Mouse (Mus musculus) limb, embryonic 14.5 days (tissue): Measurements from ENCODE around the gene Psmd9. TPM values are rescaled to one million over a fixed set of nuclear protein-coding genes. Genes with fewer than 3 reads are reported as not detected.

ENCODE experiments used
- ATAC-seq: fragments of 200-750 bp; cut with Nextera tagmentation; 2 replicates; pipeline ENCODE4 v1.8.0; 2017; ENCODE audit warnings: low read depth, moderate number of reproducible peaks, moderate TSS enrichment; ENCODE audit not compliant: low FRiP score
- DNase-seq: peaks from one replicate; pipeline ENCODE4 v3.0.0-alpha.2; 2015; ENCODE audit warnings: low spot score
- H3K27ac ChIP-seq: fragments of 300-500 bp; sonication (generic); replicated peaks from 2 replicates; pipeline ENCODE4 v1.5.1; 2014; ENCODE audit warnings: low read depth, mild to moderate bottlenecking, low read length, moderate library complexity, mixed read lengths
- H3K27me3 ChIP-seq: fragments of 300-500 bp; sonication (generic); 2 replicates; pipeline ENCODE4 v1.6.1; 2014; ENCODE audit warnings: low read length, mixed read lengths; ENCODE audit not compliant: control insufficient read depth, insufficient read depth
- H3K36me3 ChIP-seq: fragments of 300-500 bp; sonication (generic); 2 replicates; pipeline ENCODE4 v1.6.1; 2014; ENCODE audit warnings: mild to moderate bottlenecking, low read length, moderate library complexity, mixed read lengths; ENCODE audit not compliant: control insufficient read depth, insufficient read depth
- H3K4me1 ChIP-seq: fragments of 300-500 bp; sonication (generic); 2 replicates; pipeline ENCODE4 v1.6.1; 2014; ENCODE audit warnings: antibody characterized with exemption, low read length, mixed read lengths; ENCODE audit not compliant: control insufficient read depth, insufficient read depth
- H3K4me2 ChIP-seq: fragments of 300-500 bp; sonication (generic); replicated peaks from 2 replicates; pipeline ENCODE4 v1.6.1; 2014; ENCODE audit warnings: low read depth, mild to moderate bottlenecking, low read length, moderate library complexity; ENCODE audit not compliant: severe bottlenecking
- H3K4me3 ChIP-seq: fragments of 300-500 bp; sonication (generic); replicated peaks from 2 replicates; pipeline ENCODE4 v1.5.1; 2014; ENCODE audit warnings: low read length
- H3K9ac ChIP-seq: fragments of 300-500 bp; sonication (generic); 2 replicates; pipeline ENCODE4 v1.6.1; 2014; ENCODE audit warnings: mild to moderate bottlenecking, low read depth, low read length, moderate library complexity; ENCODE audit not compliant: severe bottlenecking
- H3K9me3 ChIP-seq: fragments of 300-500 bp; sonication (generic); 2 replicates; pipeline ENCODE4 v1.6.1; 2016; ENCODE audit warnings: low read length; ENCODE audit not compliant: control insufficient read depth
- POLR2A ChIP-seq: fragments of 200-500 bp; IDR thresholded peaks from 2 replicates; pipeline ENCODE4 v1.8.0; 2012; ENCODE audit warnings: inconsistent platforms, mild to moderate bottlenecking, moderate library complexity, borderline replicate concordance; ENCODE audit not compliant: insufficient read depth, insufficient read length; ENCODE audit errors: extremely low read depth
- WGBS: fragments of 180-500 bp; shearing (Covaris S2); extraction: QIAGEN DNeasy Blood & Tissue Kit; methylation state at CpG from one replicate; pipeline ENCODE4 v1.1.7; 2014; 5-methylcytosine and 5-hydroxymethylcytosine counted together
- polyA plus RNA-seq, 2 experiments: library from polyadenylated mRNA; depleted of rRNA in 1 of 2; stranded (reverse) in 1 of 2; unstranded in 1 of 2; fragments of >200 nt; fragmentation: Nextera tagmentation in 1 of 2; extraction: Ambion mirVana in 1 of 2; gene quantifications; 2 replicates each; pipeline versions ENCODE4 v1.2.1 to v1.2.3; 2012 to 2014

Gene Psmd9
- polyA plus RNA-seq, 2 experiments = 44.0 to 65.1 TPM

- no peaks in the 10 kb centered on the region for H3K27me3 ChIP-seq
- no peak overlapping the region for H3K9ac ChIP-seq
- WGBS = 84% methylated on average over 4 of the region's 4 CpGs
- no peak overlapping the region for H3K4me2 ChIP-seq
- DNase-seq = no peak
- H3K36me3 ChIP-seq = no peaks in the 10 kb centered on the region
- no peak for TF ChIP-seq POLR2A
- H3K9me3 ChIP-seq = no peaks in the 10 kb centered on the region
- no peak overlapping the region for H3K27ac ChIP-seq
- no peaks in the 10 kb centered on the region for H3K4me1 ChIP-seq
- H3K4me3 ChIP-seq = no peak overlapping the region
- no peak for ATAC-seq
Observed at GRCm38 (mm10) chr5:123277704-123278103, 108.5 kb downstream of the Psmd9 start.

- no peaks in the 10 kb centered on the region for H3K9me3 ChIP-seq
- no peaks in the 10 kb centered on the region for H3K27me3 ChIP-seq
- H3K36me3 ChIP-seq = no peaks in the 10 kb centered on the region
- no peak overlapping the region for H3K4me3 ChIP-seq
- ATAC-seq (no peak), DNase-seq (no peak)
- no peak overlapping the region for H3K27ac ChIP-seq
- TF ChIP-seq POLR2A = no peak
- H3K4me1 ChIP-seq = no peaks in the 10 kb centered on the region
- WGBS = 73% methylated on average over 4 of the region's 4 CpGs
- no peak overlapping the region for H3K9ac ChIP-seq
- 0 out of 2 replicates have a peak overlapping the region, but pooled peaks have one; percentile 5 for H3K4me2 ChIP-seq
Observed at GRCm38 (mm10) chr5:123279248-123279647, 110.0 kb downstream of the Psmd9 start.

GRCm38 (mm10) chr5:123281336-123282136 is 112.3 kb downstream of the Psmd9 start:
- Histone ChIP-seq H3K4me2 (no peak overlapping the region), H3K36me3 (no peaks in the 10 kb centered on the region), H3K4me1 (no peaks in the 10 kb centered on the region), H3K9me3 (no peaks in the 10 kb centered on the region), H3K27ac (no peak overlapping the region), H3K4me3 (no peak overlapping the region), H3K9ac (no peak overlapping the region), H3K27me3 (no peaks in the 10 kb centered on the region)
- ATAC-seq (no peak), DNase-seq (no peak)
- no peak for TF ChIP-seq POLR2A
- 69% methylated on average over 9 of the region's 9 CpGs for WGBS

GRCm38 (mm10) chr5:123285174-123285573 is 116.0 kb downstream of the Psmd9 start:
- H3K27ac ChIP-seq = no peak overlapping the region
- H3K9me3 ChIP-seq = no peaks in the 10 kb centered on the region
- no peaks in the 10 kb centered on the region for H3K27me3 ChIP-seq
- H3K36me3 ChIP-seq = no peaks in the 10 kb centered on the region
- ATAC-seq = no peak
- no peak for TF ChIP-seq POLR2A
- no peaks in the 10 kb centered on the region for H3K4me1 ChIP-seq
- no peak overlapping the region for H3K4me2 ChIP-seq
- no peak for DNase-seq
- no peak overlapping the region for H3K9ac ChIP-seq
- no peak overlapping the region for H3K4me3 ChIP-seq
- 45% methylated on average over 8 of the region's 8 CpGs for WGBS

- no peak overlapping the region for H3K27ac ChIP-seq
- ATAC-seq = no peak
- WGBS = 90% methylated on average over 5 of the region's 5 CpGs
Observed at GRCm38 (mm10) chr5:123288079-123288478, 118.9 kb downstream of the Psmd9 start.

More at GRCm38 (mm10) chr5:123288079-123288478, 118.9 kb downstream of the Psmd9 start:
- H3K36me3 ChIP-seq = no peaks in the 10 kb centered on the region
- TF ChIP-seq POLR2A = no peak
- no peaks in the 10 kb centered on the region for H3K9me3 ChIP-seq
- H3K4me1 ChIP-seq = no peaks in the 10 kb centered on the region
- no peak overlapping the region for H3K4me3 ChIP-seq
- no peak for DNase-seq
- H3K4me2 ChIP-seq = no peak overlapping the region
- H3K27me3 ChIP-seq = no peaks in the 10 kb centered on the region
- H3K9ac ChIP-seq = no peak overlapping the region
